Mouse (Mus musculus) midbrain, embryonic 13.5 days (tissue): Measurements from ENCODE around the gene Ahcy. TPM values are rescaled to one million over a fixed set of nuclear protein-coding genes. Genes with fewer than 3 reads are reported as not detected.
"Not testable (repeated sequence)": the region's sequence is repeated elsewhere in the genome, so short reads cannot be mapped to it uniquely, and the experiment has no call there.

Experiments used
- ATAC-seq: fragments of 200-750 bp; cut with Nextera tagmentation; 2 replicates; pipeline ENCODE4 v1.8.0; 2017; ENCODE audit warnings: mild to moderate bottlenecking, moderate TSS enrichment, moderate library complexity
- H3K27ac ChIP-seq: fragments of 300-500 bp; sonication (generic); 2 replicates; pipeline ENCODE4 v1.5.1; 2015; ENCODE audit warnings: inconsistent platforms, mild to moderate bottlenecking, moderate library complexity
- H3K27me3 ChIP-seq: fragments of 300-500 bp; sonication (generic); 2 replicates; pipeline ENCODE4 v1.6.1; 2015; ENCODE audit warnings: mild to moderate bottlenecking, inconsistent platforms
- H3K36me3 ChIP-seq: fragments of 300-500 bp; sonication (generic); 2 replicates; pipeline ENCODE4 v1.6.1; 2015; ENCODE audit warnings: mild to moderate bottlenecking, inconsistent platforms
- H3K4me1 ChIP-seq: fragments of 300-500 bp; sonication (generic); replicated peaks from 2 replicates; pipeline ENCODE4 v1.6.1; 2015; ENCODE audit warnings: inconsistent platforms
- H3K4me2 ChIP-seq: fragments of 300-500 bp; sonication (generic); replicated peaks from 2 replicates; pipeline ENCODE4 v1.6.1; 2015; ENCODE audit warnings: moderate library complexity, mild to moderate bottlenecking, inconsistent platforms
- H3K4me3 ChIP-seq: fragments of 300-500 bp; sonication (generic); replicated peaks from 2 replicates; pipeline ENCODE4 v1.5.1; 2015; ENCODE audit warnings: mild to moderate bottlenecking, inconsistent platforms
- H3K9ac ChIP-seq: fragments of 300-500 bp; sonication (generic); replicated peaks from 2 replicates; pipeline ENCODE4 v1.6.1; 2015; ENCODE audit warnings: mild to moderate bottlenecking, inconsistent platforms
- H3K9me3 ChIP-seq: fragments of 300-500 bp; sonication (generic); 2 replicates; pipeline ENCODE4 v1.6.1; 2016; ENCODE audit warnings: mild to moderate bottlenecking, inconsistent platforms
- WGBS: fragments of 180-500 bp; shearing (Covaris S2); methylation state at CpG from one replicate; pipeline ENCODE4 v1.1.7; 2015; 5-methylcytosine and 5-hydroxymethylcytosine counted together
- polyA plus RNA-seq: library from polyadenylated mRNA; unstranded; fragments of >200 nt; fragmentation: Nextera tagmentation; extraction: Ambion mirVana; gene quantifications from 2 replicates; pipeline ENCODE4 v1.2.1, GENCODE M21; 2015

Gene Ahcy
- polyA plus RNA-seq, 1 experiment from 2014 or later: 44.6 TPM

DNA sequence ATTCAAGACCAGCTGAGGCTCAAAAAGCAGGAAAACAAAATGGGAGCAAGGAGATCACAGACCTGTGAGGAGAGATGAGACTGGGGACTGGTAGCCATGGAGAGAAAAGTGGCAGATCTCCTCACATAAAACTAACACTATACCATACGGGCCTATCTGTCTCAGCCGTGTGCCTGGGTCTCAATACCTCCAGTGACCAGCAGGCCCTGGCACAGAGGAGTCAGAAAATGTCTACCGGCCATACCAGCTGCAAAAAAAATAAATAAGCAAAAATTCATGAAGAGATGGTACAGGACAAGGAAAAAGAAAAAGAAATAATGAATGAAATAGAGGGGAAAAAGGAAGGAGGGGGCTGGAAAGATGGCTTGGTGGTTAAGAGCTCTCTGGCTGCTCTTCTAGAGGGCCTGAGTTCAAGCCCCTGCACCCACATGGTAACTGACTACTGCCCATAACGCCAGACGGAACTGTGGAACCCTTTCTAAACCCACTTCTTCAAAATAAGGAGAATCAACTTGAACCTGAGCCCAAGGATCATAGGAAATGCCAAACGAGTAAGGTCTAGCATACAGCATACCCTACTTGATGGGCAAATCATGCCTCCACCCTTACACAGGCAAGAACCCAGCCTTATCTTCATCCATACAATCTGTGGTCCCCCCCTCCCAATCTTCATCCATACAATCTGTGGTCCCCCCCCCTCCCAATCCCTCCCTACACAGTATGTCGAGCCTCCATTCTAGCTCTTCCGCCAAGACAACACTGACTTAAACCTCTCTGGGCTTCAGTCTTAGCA, 1.7 kb downstream of the Ahcy start:
- 85% methylated on average over 8 of the region's 8 CpGs for WGBS

DNA sequence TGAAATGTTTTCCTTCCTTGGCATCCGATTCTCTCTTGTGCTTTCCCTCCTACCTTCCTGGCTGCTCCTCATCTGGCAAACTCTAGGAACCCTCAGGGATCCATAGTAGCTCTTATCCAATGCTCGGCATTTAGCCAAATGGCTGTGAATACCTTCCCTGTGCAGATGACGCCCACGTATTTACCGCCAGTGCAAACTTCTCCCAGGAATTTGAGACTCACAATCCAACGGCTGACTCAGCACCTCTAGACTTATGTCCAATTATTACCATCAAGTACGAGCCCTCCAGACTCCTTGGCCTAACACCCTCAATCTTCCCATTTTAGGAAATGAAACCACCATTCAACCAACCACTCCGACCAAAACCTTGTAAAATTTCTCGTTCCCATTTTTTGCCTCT, 3.3 kb downstream of the Ahcy start:
- Histone ChIP-seq H3K9ac (no peak overlapping the region), H3K9me3 (no peaks in the 10 kb centered on the region), H3K27ac (no peak overlapping the region), H3K27me3 (no peaks in the 10 kb centered on the region), H3K4me1 (peaks cover 26% of the 10 kb centered on the region), H3K36me3 (peaks cover 26% of the 10 kb centered on the region), H3K4me2 (no peak overlapping the region), H3K4me3 (no peak overlapping the region)
- ATAC-seq: no peak
- 92% methylated on average over 9 of the region's 9 CpGs for WGBS

More for the DNA sequence above, 1.7 kb downstream of the Ahcy start:
- peaks cover 26% of the 10 kb centered on the region for H3K4me1 ChIP-seq
- 0 out of 2 replicates have a peak overlapping the region, but pooled peaks have one; percentile 69 for H3K9ac ChIP-seq
- peaks cover 11% of the 10 kb centered on the region for H3K36me3 ChIP-seq
- H3K4me3 ChIP-seq: no peak overlapping the region
- H3K9me3 ChIP-seq: no peaks in the 10 kb centered on the region
- H3K4me2 ChIP-seq: peak overlapping the region; percentile 61; the same call in 1 of the 2 replicates
- no peaks in the 10 kb centered on the region for H3K27me3 ChIP-seq
- no peak for ATAC-seq
- H3K27ac ChIP-seq: no peak overlapping the region

DNA sequence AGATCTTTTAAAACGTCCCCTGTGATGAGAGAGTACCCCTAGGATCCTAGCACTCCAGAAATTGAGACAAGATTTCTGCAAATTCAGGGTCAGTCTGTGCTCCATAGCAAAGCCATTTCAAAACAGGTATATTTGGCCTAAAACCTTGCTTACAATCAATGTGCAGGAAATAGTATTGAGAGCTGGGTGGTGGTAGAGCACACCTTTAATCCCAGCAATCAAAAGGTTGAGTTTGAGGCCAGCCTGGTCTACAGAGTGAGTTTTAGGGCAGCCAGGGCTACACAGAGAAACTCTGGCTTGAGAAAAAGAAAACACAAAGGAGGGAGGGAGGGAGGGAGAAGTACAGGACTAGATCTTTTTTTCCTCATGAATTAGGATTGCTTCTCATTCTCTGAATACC, 16.9 kb downstream of the Ahcy start:
- no peak overlapping the region for H3K4me2 ChIP-seq
- 80% methylated on average over 1 of the region's 1 CpGs for WGBS
- no peak for ATAC-seq

DNA sequence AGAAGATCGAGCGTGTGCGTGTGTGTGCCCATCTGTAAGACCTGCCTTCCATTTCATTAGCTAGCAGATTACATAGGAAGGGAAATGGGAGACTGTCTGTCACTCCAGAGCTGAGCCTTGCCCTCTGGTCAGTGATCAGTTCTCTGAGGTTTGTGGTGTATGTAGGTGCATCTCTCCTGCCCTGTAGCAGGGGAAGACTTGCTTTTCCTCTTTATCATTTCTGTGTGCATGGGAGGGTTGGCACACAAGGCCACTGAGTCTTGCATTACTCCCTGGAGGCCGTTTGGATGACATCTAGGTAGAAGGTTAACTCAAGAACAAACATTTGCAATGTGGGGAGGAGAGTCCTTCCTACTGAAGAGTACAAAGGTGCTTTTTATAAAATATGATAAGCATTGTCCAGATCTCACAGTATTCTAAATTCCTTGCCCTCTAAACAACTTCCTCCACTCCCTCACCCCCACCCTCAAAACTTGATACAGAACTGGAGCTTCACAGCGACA, 18.2 kb downstream of the Ahcy start:
- Histone ChIP-seq H3K9ac (no peak overlapping the region), H3K4me1 (peaks cover 8% of the 10 kb centered on the region), H3K9me3 (no peaks in the 10 kb centered on the region), H3K4me3 (no peak overlapping the region), H3K36me3 (peaks cover 14% of the 10 kb centered on the region), H3K27me3 (no peaks in the 10 kb centered on the region), H3K27ac (no peak overlapping the region), H3K4me2 (no peak overlapping the region)
- 78% methylated on average over 5 of the region's 5 CpGs for WGBS
- ATAC-seq: no peak

More for the DNA sequence above, 16.9 kb downstream of the Ahcy start:
- Histone ChIP-seq H3K36me3 (peaks cover 27% of the 10 kb centered on the region), H3K4me1 (no peaks in the 10 kb centered on the region), H3K27ac (no peak overlapping the region), H3K4me3 (no peak overlapping the region), H3K9ac (no peak overlapping the region), H3K27me3 (no peaks in the 10 kb centered on the region), H3K9me3 (no peaks in the 10 kb centered on the region)

DNA sequence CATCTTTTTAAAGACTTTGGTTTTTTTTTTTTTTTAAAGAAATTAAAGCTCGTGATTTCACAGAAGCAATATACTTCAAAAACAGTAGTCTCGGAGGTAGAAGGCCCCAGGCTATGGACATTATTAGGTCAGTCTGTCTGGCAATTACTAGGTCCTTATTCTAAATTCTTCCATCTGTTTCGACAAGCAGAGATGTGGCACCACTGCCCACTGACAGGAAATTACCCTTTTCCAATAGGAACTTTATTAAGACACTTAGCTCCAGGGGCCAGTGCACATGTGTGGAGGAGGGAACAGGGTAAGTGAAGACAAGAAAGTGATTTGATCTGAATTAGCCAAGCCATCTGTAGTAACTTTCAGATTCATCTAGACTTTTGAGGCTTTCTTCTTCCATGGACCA, 19.6 kb downstream of the Ahcy start:
- peaks cover 6% of the 10 kb centered on the region for H3K36me3 ChIP-seq
- no peak overlapping the region for H3K27ac ChIP-seq
- no peak for ATAC-seq
- no peaks in the 10 kb centered on the region for H3K9me3 ChIP-seq
- H3K27me3 ChIP-seq: no peaks in the 10 kb centered on the region
- no peak overlapping the region for H3K4me3 ChIP-seq
- H3K4me2 ChIP-seq: no peak overlapping the region
- WGBS: 85% methylated on average over 3 of the region's 3 CpGs
- H3K4me1 ChIP-seq: peaks cover 14% of the 10 kb centered on the region
- H3K9ac ChIP-seq: no peak overlapping the region

DNA sequence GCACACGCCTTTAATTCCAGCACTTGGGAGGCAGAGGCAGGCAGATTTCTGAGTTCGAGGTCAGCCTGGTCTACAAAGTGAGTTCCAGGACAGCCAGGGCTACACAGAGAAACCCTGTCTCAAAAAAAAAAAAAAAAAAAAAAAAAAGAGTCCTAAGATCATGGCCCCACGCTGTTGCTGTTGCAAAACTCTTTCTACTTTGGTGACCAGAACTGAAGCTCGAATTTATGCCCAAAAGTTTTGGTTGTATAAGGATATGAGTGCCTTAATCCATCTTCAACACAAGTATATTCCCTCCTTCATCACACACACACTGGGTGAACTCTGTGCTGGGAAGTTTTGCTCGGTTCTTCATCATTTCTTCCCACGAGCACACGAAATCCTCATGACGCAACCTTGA, 20.8 kb downstream of the Ahcy start:
- not testable (repeated sequence) for H3K36me3 ChIP-seq, H3K27ac ChIP-seq, ATAC-seq, H3K9me3 ChIP-seq, H3K27me3 ChIP-seq, H3K4me2 ChIP-seq, H3K9ac ChIP-seq, H3K4me3 ChIP-seq
- WGBS: 94% methylated on average over 8 of the region's 8 CpGs
- H3K4me1 ChIP-seq: peaks cover 14% of the 10 kb centered on the region

DNA sequence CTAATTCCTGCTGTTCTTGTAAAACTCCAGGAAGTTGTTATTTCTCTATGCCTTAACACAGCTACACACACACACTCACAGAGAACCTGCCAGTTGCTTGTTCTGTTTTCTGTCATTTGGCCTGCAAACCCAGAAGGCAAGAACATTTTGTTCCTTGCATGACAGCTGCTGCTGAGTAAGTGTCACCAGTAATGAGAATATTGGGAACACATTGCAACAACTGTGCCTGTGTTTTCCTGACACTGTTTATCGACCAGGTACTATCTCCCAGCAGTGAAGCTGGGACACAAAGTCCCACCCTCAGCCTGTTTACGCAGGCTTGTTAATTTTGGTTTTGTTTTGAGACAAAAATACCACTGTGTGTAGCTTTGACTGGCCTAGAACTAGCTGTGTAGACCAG, 21.6 kb downstream of the Ahcy start:
- no peak overlapping the region for H3K27ac ChIP-seq
- no peak overlapping the region for H3K4me3 ChIP-seq
- no peaks in the 10 kb centered on the region for H3K9me3 ChIP-seq
- 92% methylated on average over 2 of the region's 2 CpGs for WGBS
- H3K4me1 ChIP-seq: peaks cover 14% of the 10 kb centered on the region
- no peaks in the 10 kb centered on the region for H3K36me3 ChIP-seq
- H3K4me2 ChIP-seq: no peak overlapping the region
- H3K27me3 ChIP-seq: no peaks in the 10 kb centered on the region
- no peak overlapping the region for H3K9ac ChIP-seq
- no peak for ATAC-seq

DNA sequence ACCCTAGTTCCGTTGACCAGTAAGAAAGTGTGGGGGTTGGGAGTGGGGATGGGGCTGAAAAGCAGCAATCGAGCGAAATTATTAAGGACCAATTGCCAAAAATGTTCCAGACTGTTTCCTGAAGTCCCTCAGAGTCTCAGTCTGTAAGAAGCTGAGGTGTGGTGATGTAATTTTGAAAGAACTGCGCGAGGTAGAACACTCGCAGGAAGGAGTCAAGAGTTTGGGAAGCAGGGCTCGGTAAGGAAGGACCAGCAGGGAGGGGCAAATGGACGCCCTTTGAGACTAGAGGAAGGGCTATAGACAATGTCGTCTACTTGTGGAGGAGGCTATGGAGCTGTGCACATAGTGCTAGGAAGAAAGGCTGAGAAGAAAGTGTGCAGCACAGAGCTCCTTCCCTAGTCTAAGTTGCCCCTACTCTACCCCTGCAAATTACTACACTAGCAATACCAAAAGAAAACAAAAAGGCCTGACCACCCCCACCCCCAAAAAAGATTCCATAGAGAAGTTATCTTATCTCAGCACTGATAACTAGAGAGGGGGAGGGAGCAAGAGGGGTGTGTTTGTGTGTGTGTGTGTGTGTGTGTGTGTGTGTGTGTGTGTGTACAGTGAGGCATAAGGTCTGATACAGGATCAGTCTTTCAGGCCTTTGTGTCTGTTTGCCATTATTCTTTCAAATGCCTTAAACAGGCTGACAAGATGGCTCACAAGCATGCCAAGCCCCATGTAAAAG, 22.5 kb downstream of the Ahcy start:
- H3K9ac ChIP-seq: peak overlapping the region; percentile 63
- H3K9me3 ChIP-seq: no peaks in the 10 kb centered on the region
- WGBS: 27% methylated on average over 9 of the region's 9 CpGs
- H3K27ac ChIP-seq: no peak overlapping the region
- no peaks in the 10 kb centered on the region for H3K36me3 ChIP-seq
- ATAC-seq: no peak
- H3K4me3 ChIP-seq: peak overlapping the region; percentile 52
- peak overlapping the region; percentile 70 for H3K4me2 ChIP-seq
- H3K27me3 ChIP-seq: no peaks in the 10 kb centered on the region
- peaks cover 14% of the 10 kb centered on the region for H3K4me1 ChIP-seq

DNA sequence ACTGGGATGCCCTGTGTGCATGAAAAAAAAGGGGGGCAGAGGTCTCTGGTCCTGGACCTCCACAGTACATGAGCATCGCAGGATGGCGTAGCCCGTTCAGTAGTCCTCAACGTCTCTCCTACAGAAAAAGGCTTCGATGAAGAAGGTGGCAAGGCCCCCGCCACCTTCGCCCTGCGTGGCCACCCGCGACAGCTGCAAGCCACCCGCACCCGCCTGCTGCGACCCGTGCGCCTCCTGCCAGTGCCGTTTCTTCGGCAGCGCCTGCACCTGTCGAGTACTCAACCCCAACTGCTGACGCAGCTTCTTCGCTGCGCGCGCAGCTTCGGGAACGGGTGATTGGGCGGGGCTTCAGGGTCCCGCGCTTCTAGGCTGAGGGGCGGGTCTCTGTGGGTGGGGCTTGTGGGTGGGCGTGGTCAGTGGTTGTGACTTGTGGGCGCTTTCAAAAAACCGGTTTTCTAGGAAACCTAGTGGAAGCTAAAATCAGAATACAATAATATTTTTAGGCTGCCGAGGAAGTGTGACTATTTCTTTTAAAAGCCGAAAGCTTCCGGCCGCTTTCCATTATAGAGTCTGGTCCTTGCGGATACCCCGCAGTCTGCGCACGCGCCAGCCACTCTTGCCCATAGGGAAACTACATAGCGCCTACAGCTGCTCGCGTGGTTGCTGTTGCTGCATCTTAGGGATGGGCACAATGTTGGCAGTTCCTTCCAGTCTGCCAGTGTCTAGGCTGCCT, 23.6 kb downstream of the Ahcy start:
- Histone ChIP-seq H3K4me1 (peaks cover 14% of the 10 kb centered on the region), H3K27me3 (no peaks in the 10 kb centered on the region), H3K9me3 (no peaks in the 10 kb centered on the region), H3K27ac (peak overlapping the region; percentile 89), H3K36me3 (no peaks in the 10 kb centered on the region), H3K4me3 (peak overlapping the region; percentile 52), H3K4me2 (peak overlapping the region; percentile 74), H3K9ac (peak overlapping the region; percentile 84)
- peak; percentile 96 for ATAC-seq
- WGBS: under 1% methylated on average over 45 of the region's 45 CpGs

DNA sequence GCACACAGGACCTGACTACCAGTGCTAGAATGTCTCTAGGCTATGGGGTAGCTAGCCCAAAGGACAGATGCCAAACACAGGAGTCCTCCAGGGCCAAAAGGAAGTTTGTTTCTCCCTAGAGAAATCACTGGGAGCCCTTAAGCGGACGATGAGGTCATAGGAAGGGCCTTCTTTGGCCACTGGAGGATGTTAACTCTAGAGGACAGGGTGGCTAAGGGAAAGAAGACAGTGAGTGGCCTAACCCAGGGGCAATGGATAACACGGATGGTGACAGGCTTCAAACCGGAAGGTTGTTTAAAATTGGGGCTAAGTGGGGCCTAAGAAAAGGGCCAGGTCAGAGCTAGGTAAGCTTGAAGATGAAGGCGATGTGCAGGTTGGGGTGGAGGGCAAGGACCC, 24.2 kb downstream of the Ahcy start:
- Histone ChIP-seq H3K9ac (peak overlapping the region; percentile 84), H3K36me3 (no peaks in the 10 kb centered on the region), H3K4me1 (peaks cover 14% of the 10 kb centered on the region), H3K27me3 (no peaks in the 10 kb centered on the region), H3K9me3 (no peaks in the 10 kb centered on the region), H3K4me3 (peak overlapping the region; percentile 52), H3K27ac (peak overlapping the region; percentile 89), H3K4me2 (peak overlapping the region; percentile 74)
- WGBS: 21% methylated on average over 5 of the region's 5 CpGs
- ATAC-seq: no peak

DNA sequence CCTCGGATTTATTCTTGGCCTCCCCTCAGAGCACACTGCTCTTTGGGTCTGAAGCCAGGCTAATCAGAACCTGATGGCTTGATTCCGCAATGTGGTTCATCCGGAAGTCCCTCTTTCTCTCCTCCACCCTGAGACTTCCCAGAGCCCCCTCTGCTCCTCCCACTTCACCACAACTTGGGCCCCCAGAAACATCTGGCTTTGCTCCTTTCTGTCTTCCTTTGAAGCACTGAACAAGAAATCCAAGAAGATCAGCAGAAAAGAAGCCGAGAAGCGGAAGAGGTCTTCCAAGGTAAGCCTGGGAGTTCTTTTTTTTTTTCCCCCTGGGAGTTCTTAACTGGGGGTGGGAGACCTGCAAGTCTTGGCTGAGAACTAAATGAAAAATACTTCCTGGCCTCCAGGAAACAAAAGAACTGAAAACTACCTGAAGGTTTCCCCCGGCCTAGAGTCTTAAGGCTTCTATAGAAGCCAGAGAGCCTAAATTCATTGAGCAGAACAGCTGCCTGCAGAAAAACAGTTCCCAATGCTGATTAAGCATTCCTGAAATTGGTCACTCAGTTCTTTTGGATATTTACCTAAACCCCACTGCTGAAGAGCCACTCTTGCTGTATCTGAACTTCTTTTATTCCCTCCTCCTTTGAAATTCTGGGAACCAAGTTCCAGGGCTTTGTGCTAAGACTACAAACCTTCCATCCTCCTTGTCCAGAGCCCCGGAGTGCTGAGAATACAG, 26.7 kb downstream of the Ahcy start:
- WGBS: 71% methylated on average over 7 of the region's 7 CpGs
- Histone ChIP-seq H3K4me3 (no peak overlapping the region), H3K9ac (peak overlapping the region; percentile 32; the same call in 1 of the 2 replicates), H3K4me2 (no peak overlapping the region), H3K36me3 (no peaks in the 10 kb centered on the region), H3K27me3 (no peaks in the 10 kb centered on the region), H3K4me1 (peaks cover 14% of the 10 kb centered on the region), H3K9me3 (no peaks in the 10 kb centered on the region), H3K27ac (no peak overlapping the region)
- ATAC-seq: no peak
